Mouse (Mus musculus): Measurements from ENCODE around the gene Phf23. TPM values are rescaled to one million over a fixed set of nuclear protein-coding genes. Genes with fewer than 3 reads are reported as not detected.
"Not testable (repeated sequence)": the region's sequence is repeated elsewhere in the genome, so short reads cannot be mapped to it uniquely, and the experiment has no call there.

The Phf23 gene
- total RNA-seq, 1 experiment, result 80.9 TPM

DNA sequence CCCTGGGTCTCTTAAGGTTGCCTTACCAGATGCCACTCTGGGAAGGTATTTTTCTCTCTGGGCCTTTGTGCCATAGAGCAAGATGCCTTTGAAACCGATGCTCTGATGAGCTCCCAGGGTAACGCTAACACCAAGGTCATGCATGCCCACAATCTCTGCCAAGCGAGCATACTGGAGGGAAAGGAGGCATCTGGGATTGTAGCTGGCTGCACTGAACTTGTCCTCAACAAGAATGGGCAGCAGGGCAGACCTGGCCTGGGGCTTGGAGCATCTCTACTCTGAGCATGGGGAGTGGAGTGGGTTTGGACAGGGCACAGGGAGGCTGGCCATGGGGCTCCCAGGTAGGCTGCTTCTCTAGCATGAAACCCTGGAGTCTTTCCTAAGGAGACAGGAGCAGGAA is 17.8 kb downstream of the Phf23 start:
- Histone ChIP-seq H3K36me3 (ENCODE audit: control insufficient read depth, insufficient read depth, low read length, poor library complexity, severe bottlenecking) (peaks cover 40% of the 10 kb centered on the region), H3K27ac (ENCODE audit: insufficient read depth, low read depth, low read length, poor library complexity, severe bottlenecking) (no peak overlapping the region), H3K4me1 (ENCODE audit: control insufficient read depth in 2 of 2, insufficient read depth in 2 of 2, low read length in 2 of 2, poor library complexity in 1 of 2) (peaks cover 0 to 10% of the 10 kb centered on the region in 2 experiments; a peak in 1 of 4 replicates), H3K9ac (ENCODE audit: insufficient read depth, low read depth, low read length, poor library complexity, severe bottlenecking) (no peak overlapping the region), H3K4me3 (ENCODE audit: insufficient read depth in 1 of 2, low read depth in 1 of 2, low read length in 2 of 2, poor library complexity in 1 of 2, severe bottlenecking in 1 of 2) (no peak overlapping the region), H3K9me3 (ENCODE audit: control insufficient read depth, insufficient read depth, low read depth, low read length) (no peaks in the 10 kb centered on the region)
- TF ChIP-seq ZNF384 (IDR thresholded peaks at IDR 0.05; ENCODE audit: low read depth, low read length), result no peak
- TF ChIP-seq CHD2 (IDR thresholded peaks at IDR 0.05; ENCODE audit: low read depth, low read length), result no peak
- TF ChIP-seq ZC3H11A (IDR thresholded peaks at IDR 0.05; ENCODE audit: borderline replicate concordance, low read depth, low read length), result no peak
- TF ChIP-seq MAFK (IDR thresholded peaks at IDR 0.05; ENCODE audit: insufficient read depth, low read depth, low read length), result no peak
- no peak for TF ChIP-seq HCFC1 (IDR thresholded peaks at IDR 0.05; ENCODE audit: borderline replicate concordance, insufficient read depth, low read length)
- in situ Hi-C loops (cut with MboI; ENCODE audit: low sequenced_read_pairs in 2 of 2, unreplicated experiment in 2 of 2), result no loop called here
- DNase-seq (ENCODE audit: low read depth, low spot score), result no peak

DNA sequence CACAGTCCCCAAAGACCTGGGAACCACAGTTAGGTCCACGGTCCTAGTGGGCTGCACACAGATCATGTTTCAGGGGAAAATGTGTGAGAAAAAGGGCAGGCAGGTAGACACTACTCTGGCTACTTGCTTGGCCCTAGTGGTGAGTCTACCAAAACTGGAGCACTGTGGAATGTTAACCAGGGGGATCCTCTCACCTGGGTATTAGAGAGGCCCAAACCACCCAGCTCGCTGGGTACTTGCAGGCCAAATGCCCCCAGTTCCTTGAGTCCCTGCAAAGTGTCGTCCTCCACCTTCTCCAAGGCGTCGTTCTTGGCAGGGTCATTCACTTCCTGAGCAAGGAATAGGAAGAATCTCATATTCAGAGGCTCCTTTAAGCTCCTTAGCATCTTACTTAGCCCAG is 18.5 kb downstream of the Phf23 start:
- H3K36me3 ChIP-seq (ENCODE audit: control insufficient read depth, insufficient read depth, low read length, poor library complexity, severe bottlenecking), result peaks cover 33% of the 10 kb centered on the region
- no peaks in the 10 kb centered on the region for H3K9me3 ChIP-seq (ENCODE audit: control insufficient read depth, insufficient read depth, low read depth, low read length)
- H3K27ac ChIP-seq (ENCODE audit: insufficient read depth, low read depth, low read length, poor library complexity, severe bottlenecking), result no peak overlapping the region
- TF ChIP-seq CHD2 (IDR thresholded peaks at IDR 0.05; ENCODE audit: low read depth, low read length), result no peak
- no peak for TF ChIP-seq MAFK (IDR thresholded peaks at IDR 0.05; ENCODE audit: insufficient read depth, low read depth, low read length)
- no peak overlapping the region for H3K4me3 ChIP-seq (ENCODE audit: insufficient read depth in 1 of 2, low read depth in 1 of 2, low read length in 2 of 2, poor library complexity in 1 of 2, severe bottlenecking in 1 of 2)
- DNase-seq (ENCODE audit: low read depth, low spot score), result no peak
- H3K9ac ChIP-seq (ENCODE audit: insufficient read depth, low read depth, low read length, poor library complexity, severe bottlenecking), result no peak overlapping the region
- H3K4me1 ChIP-seq (ENCODE audit: control insufficient read depth in 2 of 2, insufficient read depth in 2 of 2, low read length in 2 of 2, poor library complexity in 1 of 2), result peaks cover 0 to 12% of the 10 kb centered on the region in 2 experiments; a peak in 1 of 4 replicates
- in situ Hi-C loops (cut with MboI; ENCODE audit: low sequenced_read_pairs in 2 of 2, unreplicated experiment in 2 of 2), result no loop called here

DNA sequence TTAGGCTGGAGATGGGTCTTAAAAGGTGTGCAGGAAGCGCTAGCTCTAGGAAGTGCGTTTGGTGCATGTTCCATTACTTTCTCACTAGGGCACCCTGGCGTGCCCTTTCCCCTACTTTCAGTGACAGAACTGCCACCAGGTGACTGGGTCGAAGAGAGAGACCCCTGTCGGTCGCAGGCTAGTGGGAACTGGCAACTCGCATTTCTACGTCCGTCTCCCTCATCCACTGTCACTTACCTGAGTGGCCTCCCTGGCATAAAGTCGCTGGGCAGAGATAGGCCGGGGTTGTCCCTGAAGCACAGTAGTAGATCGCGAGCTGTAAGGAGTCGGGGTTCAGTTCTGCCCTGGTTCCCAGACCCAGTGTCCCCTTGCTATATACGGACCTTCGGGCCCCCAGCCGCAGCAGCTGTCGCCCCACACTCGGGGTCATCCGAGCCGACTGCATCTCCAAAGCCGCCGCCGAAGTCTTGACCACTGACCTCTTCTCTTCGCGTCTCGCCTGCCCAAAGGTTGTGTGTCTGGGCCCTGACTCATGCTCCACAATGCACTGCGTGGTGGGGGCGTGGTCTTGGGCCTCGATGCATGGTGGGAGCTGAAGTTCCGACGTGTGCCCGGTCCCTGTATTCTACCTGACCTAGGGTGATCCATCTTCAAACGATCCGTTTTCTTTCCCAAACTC is 19.4 kb downstream of the Phf23 start, which contains the start of gene Acadvl:
TSS of gene Acadvl (minus strand) at position 532 of the 679 bp plus-strand sequence.
- no peak within 1 kb of the TSS for H3K27ac ChIP-seq (ENCODE audit: insufficient read depth, low read depth, low read length, poor library complexity, severe bottlenecking)
- in situ Hi-C loops (cut with MboI; ENCODE audit: low sequenced_read_pairs in 2 of 2, unreplicated experiment in 2 of 2), result no loop called here
- peaks cover 0 to 17% of the 10 kb centered on the region in 2 experiments; a peak in 1 of 4 replicates for H3K4me1 ChIP-seq (ENCODE audit: control insufficient read depth in 2 of 2, insufficient read depth in 2 of 2, low read length in 2 of 2, poor library complexity in 1 of 2)
- peak within 1 kb of the TSS; percentile 66 to 77 for H3K4me3 ChIP-seq (ENCODE audit: insufficient read depth in 1 of 2, low read depth in 1 of 2, low read length in 2 of 2, poor library complexity in 1 of 2, severe bottlenecking in 1 of 2)
- H3K36me3 ChIP-seq (ENCODE audit: control insufficient read depth, insufficient read depth, low read length, poor library complexity, severe bottlenecking), result peaks cover 28% of the 10 kb centered on the region
- no peaks in the 10 kb centered on the region for H3K9me3 ChIP-seq (ENCODE audit: control insufficient read depth, insufficient read depth, low read depth, low read length)
- TF ChIP-seq MAFK (IDR thresholded peaks at IDR 0.05; ENCODE audit: insufficient read depth, low read depth, low read length), result no peak
- no peak for TF ChIP-seq CHD2 (IDR thresholded peaks at IDR 0.05; ENCODE audit: low read depth, low read length)
- no peak for TF ChIP-seq ZC3H11A (IDR thresholded peaks at IDR 0.05; ENCODE audit: borderline replicate concordance, low read depth, low read length)
- peak; percentile 88 for TF ChIP-seq HCFC1 (IDR thresholded peaks at IDR 0.05; ENCODE audit: borderline replicate concordance, insufficient read depth, low read length)
- TF ChIP-seq ZNF384 (IDR thresholded peaks at IDR 0.05; ENCODE audit: low read depth, low read length), result no peak
- peak within 1 kb of the TSS; percentile 81 for H3K9ac ChIP-seq (ENCODE audit: insufficient read depth, low read depth, low read length, poor library complexity, severe bottlenecking)
- no peak for DNase-seq (ENCODE audit: low read depth, low spot score)

GRCm38 (mm10) chr11:70015677-70016076 is 20.1 kb downstream of the Phf23 start:
- Histone ChIP-seq H3K36me3 (ENCODE audit: control insufficient read depth, insufficient read depth, low read length, poor library complexity, severe bottlenecking) (peaks cover 21% of the 10 kb centered on the region), H3K4me1 (ENCODE audit: control insufficient read depth in 2 of 2, insufficient read depth in 2 of 2, low read length in 2 of 2, poor library complexity in 1 of 2) (peaks cover 0 to 20% of the 10 kb centered on the region in 2 experiments; a peak in 1 of 4 replicates), H3K9me3 (ENCODE audit: control insufficient read depth, insufficient read depth, low read depth, low read length) (no peaks in the 10 kb centered on the region), H3K27ac (ENCODE audit: insufficient read depth, low read depth, low read length, poor library complexity, severe bottlenecking) (no peak overlapping the region), H3K4me3 (ENCODE audit: insufficient read depth in 1 of 2, low read depth in 1 of 2, low read length in 2 of 2, poor library complexity in 1 of 2, severe bottlenecking in 1 of 2) (no peak overlapping the region), H3K9ac (ENCODE audit: insufficient read depth, low read depth, low read length, poor library complexity, severe bottlenecking) (no peak overlapping the region)
- no peak for DNase-seq (ENCODE audit: low read depth, low spot score)
- in situ Hi-C loops (cut with MboI; ENCODE audit: low sequenced_read_pairs in 2 of 2, unreplicated experiment in 2 of 2), result no loop called here
- TF ChIP-seq MAFK (IDR thresholded peaks at IDR 0.05; ENCODE audit: insufficient read depth, low read depth, low read length) (no peak), ZNF384 (IDR thresholded peaks at IDR 0.05; ENCODE audit: low read depth, low read length) (no peak), CHD2 (IDR thresholded peaks at IDR 0.05; ENCODE audit: low read depth, low read length) (no peak), ZC3H11A (IDR thresholded peaks at IDR 0.05; ENCODE audit: borderline replicate concordance, low read depth, low read length) (no peak), HCFC1 (IDR thresholded peaks at IDR 0.05; ENCODE audit: borderline replicate concordance, insufficient read depth, low read length) (no peak)

GRCm38 (mm10) chr11:70016177-70016576 is 20.6 kb downstream of the Phf23 start:
- peaks cover 16% of the 10 kb centered on the region for H3K36me3 ChIP-seq (ENCODE audit: control insufficient read depth, insufficient read depth, low read length, poor library complexity, severe bottlenecking)
- H3K4me1 ChIP-seq (ENCODE audit: control insufficient read depth in 2 of 2, insufficient read depth in 2 of 2, low read length in 2 of 2, poor library complexity in 1 of 2), result peaks cover 0 to 20% of the 10 kb centered on the region in 2 experiments; a peak in 1 of 4 replicates
- in situ Hi-C loops (cut with MboI; ENCODE audit: low sequenced_read_pairs in 2 of 2, unreplicated experiment in 2 of 2); DNase-seq (ENCODE audit: low read depth, low spot score); H3K9me3 ChIP-seq (ENCODE audit: control insufficient read depth, insufficient read depth, low read depth, low read length); H3K4me3 ChIP-seq (ENCODE audit: insufficient read depth in 1 of 2, low read depth in 1 of 2, low read length in 2 of 2, poor library complexity in 1 of 2, severe bottlenecking in 1 of 2); H3K9ac ChIP-seq (ENCODE audit: insufficient read depth, low read depth, low read length, poor library complexity, severe bottlenecking); H3K27ac ChIP-seq (ENCODE audit: insufficient read depth, low read depth, low read length, poor library complexity, severe bottlenecking): not testable (repeated sequence)

All from ES-E14 (cell line).